Mouse (Mus musculus): ENCODE results near the gene Gm49337. TPM values are rescaled to one million over a fixed set of nuclear protein-coding genes. Genes with fewer than 3 reads are reported as not detected.
"Not testable (repeated sequence)": the region's sequence is repeated elsewhere in the genome, so short reads cannot be mapped to it uniquely, and the experiment has no call there.

The Gm49337 gene
- polyA plus RNA-seq, 1 experiment from 2014 or later = not detected

GRCm38 (mm10) chr4:116220071-116220650, 47.0 kb downstream of the Gm49337 start:
- 3% methylated on average over 6 of the region's 6 CpGs for WGBS
- no peak for ATAC-seq (ENCODE audit: insufficient number of reproducible peaks, low FRiP score, low TSS enrichment, low read depth)

GRCm38 (mm10) chr4:116220780-116221139, 47.6 kb downstream of the Gm49337 start:
- peak overlapping the region; percentile 77 for H3K9ac ChIP-seq
- no peaks in the 10 kb centered on the region for H3K36me3 ChIP-seq
- no peaks in the 10 kb centered on the region for H3K27me3 ChIP-seq
- 0 out of 2 replicates have a peak, but pooled peaks cover 5% of the 10 kb centered on the region for H3K4me1 ChIP-seq
- H3K9me3 ChIP-seq = no peaks in the 10 kb centered on the region
- peak overlapping the region; percentile 63 for H3K4me2 ChIP-seq
- H3K4me3 ChIP-seq = peak overlapping the region; percentile 71
- ATAC-seq (ENCODE audit: insufficient number of reproducible peaks, low FRiP score, low TSS enrichment, low read depth) = peak; percentile 32; the same call in 1 of the 2 replicates
- WGBS = 1% methylated on average over 26 of the region's 26 CpGs
- peak overlapping the region; percentile 99 for H3K27ac ChIP-seq

More at GRCm38 (mm10) chr4:116220071-116220650, 47.0 kb downstream of the Gm49337 start:
- Histone ChIP-seq H3K36me3 (no peaks in the 10 kb centered on the region), H3K27me3 (no peaks in the 10 kb centered on the region), H3K4me3 (peak overlapping the region; percentile 71), H3K4me1 (0 out of 2 replicates have a peak, but pooled peaks cover 5% of the 10 kb centered on the region), H3K4me2 (peak overlapping the region; percentile 63), H3K9me3 (no peaks in the 10 kb centered on the region), H3K9ac (peak overlapping the region; percentile 77; the same call in 1 of the 2 replicates), H3K27ac (peak overlapping the region; percentile 99)

- peak within 1 kb of the TSS; percentile 77 for H3K9ac ChIP-seq
- peak within 1 kb of the TSS; percentile 99 for H3K27ac ChIP-seq
- H3K36me3 ChIP-seq = no peaks in the 10 kb centered on the region
- ATAC-seq (ENCODE audit: insufficient number of reproducible peaks, low FRiP score, low TSS enrichment, low read depth) = peak; percentile 100
- H3K27me3 ChIP-seq = no peaks in the 10 kb centered on the region
- H3K4me3 ChIP-seq = peak within 1 kb of the TSS; percentile 71
- 0 out of 2 replicates have a peak, but pooled peaks cover 5% of the 10 kb centered on the region for H3K4me1 ChIP-seq
- H3K9me3 ChIP-seq = no peaks in the 10 kb centered on the region
- H3K4me2 ChIP-seq = peak within 1 kb of the TSS; percentile 67
- under 1% methylated on average over 53 of the region's 53 CpGs for WGBS
Observed at GRCm38 (mm10) chr4:116221140-116221851, 48.1 kb downstream of the Gm49337 start, which contains the start of gene Pik3r3. TSS of gene Pik3r3 (plus strand) at chr4:116221618.

GRCm38 (mm10) chr4:116221996-116222842, 49.0 kb downstream of the Gm49337 start:
- ATAC-seq (ENCODE audit: insufficient number of reproducible peaks, low FRiP score, low TSS enrichment, low read depth) = no peak

GRCm38 (mm10) chr4:116222843-116223119, 49.6 kb downstream of the Gm49337 start:
- Histone ChIP-seq H3K36me3 (no peaks in the 10 kb centered on the region), H3K27me3 (no peaks in the 10 kb centered on the region), H3K4me1 (0 out of 2 replicates have a peak, but pooled peaks cover 5% of the 10 kb centered on the region), H3K9ac (peak overlapping the region; percentile 44; the same call in 1 of the 2 replicates), H3K9me3 (no peaks in the 10 kb centered on the region), H3K27ac (no peak overlapping the region), H3K4me2 (peak overlapping the region; percentile 67), H3K4me3 (peak overlapping the region; percentile 71)
- no peak for ATAC-seq (ENCODE audit: insufficient number of reproducible peaks, low FRiP score, low TSS enrichment, low read depth)
- WGBS = 3% methylated on average over 6 of the region's 6 CpGs

More at GRCm38 (mm10) chr4:116221996-116222842, 49.0 kb downstream of the Gm49337 start:
- Histone ChIP-seq H3K4me2 (peak overlapping the region; percentile 67), H3K9me3 (no peaks in the 10 kb centered on the region), H3K27me3 (no peaks in the 10 kb centered on the region), H3K27ac (peak overlapping the region; percentile 94), H3K4me1 (0 out of 2 replicates have a peak, but pooled peaks cover 5% of the 10 kb centered on the region), H3K36me3 (no peaks in the 10 kb centered on the region), H3K4me3 (peak overlapping the region; percentile 71), H3K9ac (peak overlapping the region; percentile 44)
- WGBS = under 1% methylated on average over 23 of the region's 23 CpGs

- H3K4me2 ChIP-seq = no peak overlapping the region
- no peak for ATAC-seq (ENCODE audit: insufficient number of reproducible peaks, low FRiP score, low TSS enrichment, low read depth)
- no peak overlapping the region for H3K9ac ChIP-seq
- H3K27ac ChIP-seq = no peak overlapping the region
- no peak overlapping the region for H3K4me3 ChIP-seq
- H3K9me3 ChIP-seq = no peaks in the 10 kb centered on the region
- H3K36me3 ChIP-seq = no peaks in the 10 kb centered on the region
- H3K4me1 ChIP-seq = no peaks in the 10 kb centered on the region
- H3K27me3 ChIP-seq = no peaks in the 10 kb centered on the region
- 83% methylated on average over 3 of the region's 3 CpGs for WGBS
Observed at GRCm38 (mm10) chr4:116243377-116243776, 70.2 kb downstream of the Gm49337 start.

- WGBS = 69% methylated on average over 2 of the region's 2 CpGs
- no peaks in the 10 kb centered on the region for H3K4me1 ChIP-seq
- H3K9me3 ChIP-seq = no peaks in the 10 kb centered on the region
- H3K27ac ChIP-seq = no peak overlapping the region
- no peak for ATAC-seq (ENCODE audit: insufficient number of reproducible peaks, low FRiP score, low TSS enrichment, low read depth)
- H3K9ac ChIP-seq = no peak overlapping the region
- H3K36me3 ChIP-seq = no peaks in the 10 kb centered on the region
- no peaks in the 10 kb centered on the region for H3K27me3 ChIP-seq
- no peak overlapping the region for H3K4me2 ChIP-seq
- no peak overlapping the region for H3K4me3 ChIP-seq
Observed at GRCm38 (mm10) chr4:116244240-116244639, 71.1 kb downstream of the Gm49337 start.

GRCm38 (mm10) chr4:116245926-116246325, 72.7 kb downstream of the Gm49337 start:
- not testable (repeated sequence) for H3K9ac ChIP-seq; H3K4me1 ChIP-seq; H3K36me3 ChIP-seq; ATAC-seq (ENCODE audit: insufficient number of reproducible peaks, low FRiP score, low TSS enrichment, low read depth); H3K4me2 ChIP-seq; H3K27me3 ChIP-seq; H3K9me3 ChIP-seq; H3K27ac ChIP-seq; H3K4me3 ChIP-seq
- 52% methylated on average over 3 of the region's 3 CpGs for WGBS

GRCm38 (mm10) chr4:116249986-116250385, 76.8 kb downstream of the Gm49337 start:
- H3K4me2 ChIP-seq = no peak overlapping the region
- H3K4me3 ChIP-seq = no peak overlapping the region
- H3K9ac ChIP-seq = no peak overlapping the region
- no peaks in the 10 kb centered on the region for H3K27me3 ChIP-seq
- 93% methylated on average over 3 of the region's 3 CpGs for WGBS
- H3K27ac ChIP-seq = no peak overlapping the region
- H3K36me3 ChIP-seq = no peaks in the 10 kb centered on the region
- no peaks in the 10 kb centered on the region for H3K9me3 ChIP-seq
- no peaks in the 10 kb centered on the region for H3K4me1 ChIP-seq
- no peak for ATAC-seq (ENCODE audit: insufficient number of reproducible peaks, low FRiP score, low TSS enrichment, low read depth)

GRCm38 (mm10) chr4:116268220-116268619, 95.0 kb downstream of the Gm49337 start:
- no peak overlapping the region for H3K27ac ChIP-seq
- no peaks in the 10 kb centered on the region for H3K27me3 ChIP-seq
- H3K4me2 ChIP-seq = no peak overlapping the region
- WGBS = 92% methylated on average over 6 of the region's 6 CpGs
- no peaks in the 10 kb centered on the region for H3K9me3 ChIP-seq
- no peak overlapping the region for H3K4me3 ChIP-seq
- peaks cover 18% of the 10 kb centered on the region for H3K36me3 ChIP-seq
- H3K9ac ChIP-seq = no peak overlapping the region
- H3K4me1 ChIP-seq = no peaks in the 10 kb centered on the region
- ATAC-seq (ENCODE audit: insufficient number of reproducible peaks, low FRiP score, low TSS enrichment, low read depth) = no peak

- H3K36me3 ChIP-seq = peaks cover 13% of the 10 kb centered on the region; the same call in 1 of the 2 replicates
- no peak overlapping the region for H3K4me2 ChIP-seq
- H3K27ac ChIP-seq = no peak overlapping the region
- WGBS = 83% methylated on average over 2 of the region's 2 CpGs
- no peak overlapping the region for H3K4me3 ChIP-seq
- no peaks in the 10 kb centered on the region for H3K27me3 ChIP-seq
- H3K9ac ChIP-seq = no peak overlapping the region
- no peaks in the 10 kb centered on the region for H3K9me3 ChIP-seq
- no peak for ATAC-seq (ENCODE audit: insufficient number of reproducible peaks, low FRiP score, low TSS enrichment, low read depth)
- no peaks in the 10 kb centered on the region for H3K4me1 ChIP-seq
Observed at GRCm38 (mm10) chr4:116282211-116282610, 109.0 kb downstream of the Gm49337 start.

Data from limb, embryonic 15.5 days (tissue).